Mouse (Mus musculus): ENCODE results near the gene Chuk. TPM values are rescaled to one million over a fixed set of nuclear protein-coding genes. Genes with fewer than 3 reads are reported as not detected.

The Chuk gene
- total RNA-seq, 2 experiments from 2014 or later, result 45.7 to 69.8 TPM

- no peak for ATAC-seq (replicated peaks; ENCODE audit: poor library complexity, severe bottlenecking)
Observed at GRCm38 (mm10) chr19:44108996-44109395, 1.7 kb upstream of the Chuk start.

GRCm38 (mm10) chr19:44107661-44108521 lies 611 bp upstream of the Chuk start:
- peak; percentile 8; the same call in 1 of the 2 replicates for ATAC-seq (replicated peaks; ENCODE audit: poor library complexity, severe bottlenecking)

DNA sequence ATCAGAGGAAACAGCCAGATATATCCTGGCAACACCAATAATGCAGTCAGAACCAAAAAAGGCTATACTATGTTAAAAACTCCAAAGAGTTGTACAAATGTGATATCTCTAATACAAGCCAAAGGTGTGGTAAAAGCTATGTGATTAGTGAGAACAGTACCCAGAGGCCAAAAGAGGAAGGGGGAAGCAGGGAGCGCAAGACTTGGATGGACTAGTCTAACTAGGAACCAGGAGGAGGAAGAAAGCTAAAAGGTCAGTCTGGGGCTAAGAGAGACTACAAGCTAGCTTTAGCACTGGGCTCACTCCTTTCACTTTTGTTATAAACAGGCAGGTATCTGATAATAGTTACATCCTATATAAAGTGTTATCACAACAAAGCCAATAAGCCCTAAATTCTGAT lies 2.9 kb downstream of the Chuk start:
- peak; percentile 42; the same call in 1 of the 2 replicates for ATAC-seq (replicated peaks; ENCODE audit: poor library complexity, severe bottlenecking)

DNA sequence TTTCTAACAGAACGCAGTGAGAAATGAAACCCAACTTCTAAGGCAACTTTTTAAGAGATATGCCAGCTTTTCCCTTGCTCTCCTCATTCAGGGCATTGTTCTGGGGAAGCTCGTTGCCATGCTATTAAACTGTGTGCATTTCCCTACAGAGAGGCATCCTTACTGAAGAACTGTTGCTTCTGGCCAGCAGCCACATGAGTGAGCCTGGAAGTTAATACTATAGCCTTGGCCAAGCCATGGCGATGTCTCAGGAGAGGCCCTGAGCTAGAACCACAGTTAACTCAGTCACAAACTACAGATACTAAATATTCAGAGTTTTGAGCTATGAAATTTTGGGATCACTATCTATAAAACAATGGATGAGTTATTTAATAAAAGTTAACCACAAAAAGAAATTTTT lies 4.3 kb downstream of the Chuk start:
- ATAC-seq (replicated peaks; ENCODE audit: poor library complexity, severe bottlenecking), result no peak

- ATAC-seq (replicated peaks; ENCODE audit: poor library complexity, severe bottlenecking), result no peak
Observed at GRCm38 (mm10) chr19:44100840-44101239, 6.4 kb downstream of the Chuk start.

- no peak for ATAC-seq (replicated peaks; ENCODE audit: poor library complexity, severe bottlenecking)
Observed at GRCm38 (mm10) chr19:44086278-44086677, 21.0 kb downstream of the Chuk start.

GRCm38 (mm10) chr19:44080920-44081319 lies 26.4 kb downstream of the Chuk start:
- no peak for ATAC-seq (replicated peaks; ENCODE audit: poor library complexity, severe bottlenecking)

DNA sequence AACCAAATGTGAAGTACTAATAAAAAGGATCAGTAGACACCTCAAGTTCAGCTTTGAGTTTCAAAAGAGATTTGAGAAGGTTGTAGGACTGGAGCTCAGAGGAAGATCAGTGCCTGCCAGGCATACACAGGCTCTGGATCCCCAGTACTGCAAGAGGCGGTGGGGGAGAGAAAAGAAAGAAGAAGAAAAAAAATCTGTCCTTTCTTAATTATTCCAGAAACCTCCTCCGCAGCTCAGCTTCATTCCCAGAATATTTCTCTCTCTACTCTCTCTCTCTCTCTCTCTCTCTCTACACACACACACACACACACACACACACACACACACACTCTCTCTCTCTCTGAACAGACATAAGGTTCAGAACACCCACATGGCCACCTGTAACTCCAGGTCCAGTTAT lies 27.3 kb downstream of the Chuk start:
- ATAC-seq (replicated peaks; ENCODE audit: poor library complexity, severe bottlenecking), result no peak

- ATAC-seq (replicated peaks; ENCODE audit: poor library complexity, severe bottlenecking), result no peak
Observed at GRCm38 (mm10) chr19:44077024-44077423, 30.3 kb downstream of the Chuk start.

DNA sequence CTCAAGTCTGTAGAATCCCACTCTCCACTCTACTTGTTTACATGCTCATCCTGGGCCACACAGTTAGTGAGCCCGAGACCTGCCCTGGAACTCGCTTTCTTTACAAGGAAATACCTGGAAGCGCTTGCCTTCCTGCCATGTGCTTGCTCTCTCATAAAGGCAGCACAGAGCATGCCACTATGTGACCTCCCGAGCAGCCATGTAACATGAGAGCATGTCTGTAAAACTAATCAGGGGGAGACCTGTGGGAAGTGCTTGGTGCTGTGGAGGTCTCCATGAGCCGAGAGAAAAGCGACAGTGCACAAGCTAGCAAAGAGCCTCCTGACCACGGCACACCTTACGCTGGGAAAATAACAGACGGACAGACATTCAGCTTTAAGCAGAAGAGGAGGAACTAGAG lies 30.8 kb downstream of the Chuk start:
- no peak for ATAC-seq (replicated peaks; ENCODE audit: poor library complexity, severe bottlenecking)

- no peak for ATAC-seq (replicated peaks; ENCODE audit: poor library complexity, severe bottlenecking)
Observed at GRCm38 (mm10) chr19:44074986-44075385, 32.3 kb downstream of the Chuk start.

- no peak for ATAC-seq (replicated peaks; ENCODE audit: poor library complexity, severe bottlenecking)
Observed at GRCm38 (mm10) chr19:44071166-44071565, 36.1 kb downstream of the Chuk start.

DNA sequence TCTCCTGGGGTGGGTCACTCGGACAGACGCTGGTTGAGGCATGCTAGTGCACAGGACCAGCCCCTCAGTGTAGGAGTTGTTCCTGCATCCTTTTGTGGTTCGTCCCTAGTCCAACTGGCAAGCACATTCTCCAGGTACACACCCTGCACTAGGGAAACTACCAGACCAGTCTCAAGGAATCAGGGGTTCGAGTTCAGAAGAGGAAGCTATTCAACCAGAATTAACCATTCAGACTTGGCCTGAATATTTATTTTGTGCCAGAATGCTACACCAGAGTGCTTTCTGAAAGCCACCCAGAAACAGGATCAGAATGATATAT lies 37.4 kb downstream of the Chuk start:
- no peak for ATAC-seq (replicated peaks; ENCODE audit: poor library complexity, severe bottlenecking)

- ATAC-seq (replicated peaks; ENCODE audit: poor library complexity, severe bottlenecking), result peak; percentile 89
Observed at GRCm38 (mm10) chr19:44069121-44069913, 38.0 kb downstream of the Chuk start, which contains the start of gene Erlin1. TSS of gene Erlin1 (minus strand) at chr19:44069785.

- no peak for ATAC-seq (replicated peaks; ENCODE audit: poor library complexity, severe bottlenecking)
Observed at GRCm38 (mm10) chr19:44068232-44068631, 39.0 kb downstream of the Chuk start.

- ATAC-seq (replicated peaks; ENCODE audit: poor library complexity, severe bottlenecking), result peak; percentile 68
Observed at GRCm38 (mm10) chr19:44067323-44068049, 39.8 kb downstream of the Chuk start.

- no peak for ATAC-seq (replicated peaks; ENCODE audit: poor library complexity, severe bottlenecking)
Observed at GRCm38 (mm10) chr19:44064734-44065133, 42.5 kb downstream of the Chuk start.

DNA sequence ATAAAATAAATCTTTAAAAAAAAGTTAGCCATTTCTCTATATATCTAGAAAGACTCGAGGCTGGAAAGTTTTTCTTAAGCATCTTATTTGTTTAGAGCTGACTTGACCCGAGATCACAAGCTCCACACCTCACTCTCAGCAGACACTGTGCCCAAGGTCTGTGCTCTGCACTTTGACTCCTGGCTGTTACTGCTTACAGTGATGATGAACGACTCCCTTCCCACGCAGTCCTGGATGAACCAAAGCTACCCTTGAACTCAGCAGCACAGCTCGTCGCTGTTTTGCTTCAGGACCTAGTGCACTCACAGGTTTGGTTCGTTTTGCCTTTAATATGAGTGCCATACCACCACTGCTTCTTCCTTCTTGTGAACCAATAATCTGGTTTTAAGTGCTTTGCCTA lies 43.5 kb downstream of the Chuk start:
- ATAC-seq (replicated peaks; ENCODE audit: poor library complexity, severe bottlenecking), result no peak

DNA sequence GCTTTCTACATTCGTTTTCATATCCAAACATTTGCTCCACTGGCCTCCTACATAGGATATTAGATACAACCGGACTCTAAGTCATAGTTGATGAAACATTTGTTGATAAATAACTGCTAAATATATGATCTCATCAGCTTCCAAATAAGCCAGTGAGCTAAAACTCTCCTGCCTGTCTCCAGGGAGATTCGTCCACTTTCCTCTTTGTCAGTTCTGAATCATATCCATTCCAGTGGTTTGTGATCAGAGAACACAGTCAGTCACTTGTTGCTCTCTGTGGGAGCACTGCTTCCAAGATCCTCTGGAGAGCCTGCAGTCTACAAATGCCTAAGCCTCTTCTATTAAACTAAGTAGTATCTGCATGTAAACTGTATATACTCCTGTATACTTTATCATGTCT lies 47.1 kb downstream of the Chuk start:
- ATAC-seq (replicated peaks; ENCODE audit: poor library complexity, severe bottlenecking), result no peak

GRCm38 (mm10) chr19:44055173-44055826 lies 52.0 kb downstream of the Chuk start:
- no peak for ATAC-seq (replicated peaks; ENCODE audit: poor library complexity, severe bottlenecking)

All from granulocyte monocyte progenitor cell, adult 5-6 weeks (primary cell).